In the genomic region with DNA sequence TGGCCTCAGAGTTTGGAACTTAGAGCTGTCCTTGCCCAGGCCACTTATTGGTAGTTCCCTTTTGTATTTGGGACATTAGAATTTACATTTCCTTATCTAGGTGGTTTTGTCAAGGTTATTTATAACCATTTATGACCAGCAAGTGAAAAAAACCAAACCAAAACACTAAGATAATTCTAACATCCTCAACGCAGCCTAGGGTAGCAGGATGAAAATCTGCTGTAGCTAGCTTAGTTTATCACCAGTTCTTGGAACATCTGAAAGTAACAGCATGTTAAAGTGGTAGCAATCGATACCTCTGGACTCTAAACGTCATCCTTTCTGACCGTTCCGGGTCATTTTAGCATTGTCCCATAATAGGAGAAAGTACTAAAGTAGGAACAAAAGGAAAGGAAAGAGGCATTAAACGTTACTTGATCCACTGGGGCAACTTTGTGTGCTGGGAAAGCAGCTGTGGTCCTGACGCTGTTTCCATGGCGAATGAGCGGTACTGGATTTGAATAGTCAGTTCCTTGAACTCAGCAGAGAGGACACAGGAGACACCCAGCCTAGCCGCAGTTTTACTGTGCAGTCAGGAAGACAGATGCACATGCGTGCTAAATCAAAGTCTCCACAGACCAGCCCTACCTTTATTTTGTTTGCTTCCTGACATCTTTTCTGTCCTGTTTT, we compare ENCODE assay signal across 9 mouse cellular contexts. TPM values are rescaled to one million over a fixed set of nuclear protein-coding genes. Genes with fewer than 3 reads are reported as not detected.
DNase-seq lines count a peak whose midpoint lies in the region; ATAC-seq and TF ChIP-seq lines count a peak whose summit lies in the region.
"Had no signal": no experiment of that assay in that cellular context is flagged by ENCODE, and none has a peak within 500 bp of the region (broad histone marks: within the 10 kb centered on the region; RNA-seq: fewer than 3 reads in every experiment).

No protein-coding gene starts in this region.

- no peaks in the 10 kb centered on the region for H3K27me3 ChIP-seq in heart, postnatal 0 days (ENCODE audit: control insufficient read depth, insufficient read depth, low read length)
- H3K27me3 ChIP-seq in neural tube, embryonic 12.5 days (replicated peaks): no peaks in the 10 kb centered on the region

- no peaks in the 10 kb centered on the region for H3K36me3 ChIP-seq in heart, postnatal 0 days (replicated peaks; ENCODE audit: control insufficient read depth, insufficient read depth, low read length)
- H3K36me3 ChIP-seq in neural tube, embryonic 12.5 days: no peaks in the 10 kb centered on the region

- H3K4me2 ChIP-seq in heart, postnatal 0 days (ENCODE audit: low read depth, low read length): peak overlapping the region; percentile 31; the same call in 1 of the 2 replicates
- H3K4me2 ChIP-seq in neural tube, embryonic 12.5 days (replicated peaks): peak overlapping the region; percentile 38

- H3K27ac ChIP-seq in layer of hippocampus, adult 2 months: peak overlapping the region; percentile 28; the same call in 1 of the 2 replicates
- peak overlapping the region; percentile 55 for H3K27ac ChIP-seq in heart, postnatal 0 days (ENCODE audit: low read depth)
- no peak overlapping the region for H3K27ac ChIP-seq in neural tube, embryonic 12.5 days

- no peak overlapping the region for H3K9ac ChIP-seq in heart, postnatal 0 days (replicated peaks; ENCODE audit: low read depth, low read length)
- H3K9ac ChIP-seq in neural tube, embryonic 12.5 days: no peak overlapping the region

- no peak overlapping the region for H3K4me3 ChIP-seq in layer of hippocampus, adult 2 months
- no peak overlapping the region for H3K4me3 ChIP-seq in heart, postnatal 0 days (ENCODE audit: low read depth, low read length)
- H3K4me3 ChIP-seq in neural tube, embryonic 12.5 days: no peak overlapping the region

- no peak for TF ChIP-seq CTCF in layer of hippocampus, adult 2 months (conservative IDR thresholded peaks at IDR 0.05)
- no peak for TF ChIP-seq CTCF in heart, postnatal 0 days (IDR thresholded peaks at IDR 0.05; ENCODE audit: low read depth)

- peaks cover 55% of the 10 kb centered on the region for H3K4me1 ChIP-seq in heart, postnatal 0 days (ENCODE audit: control insufficient read depth, insufficient read depth)
- H3K4me1 ChIP-seq in neural tube, embryonic 12.5 days: peaks cover 30% of the 10 kb centered on the region

- TF ChIP-seq EP300 in heart, postnatal 0 days (IDR thresholded peaks at IDR 0.05; ENCODE audit: low read depth): no peak

- 71% methylated on average over 11 of the region's 11 CpGs for WGBS in heart, postnatal 0 days
- WGBS in neural tube, embryonic 12.5 days: 19% methylated on average over 11 of the region's 11 CpGs

- DNase-seq in layer of hippocampus, adult 2 months (ENCODE audit: low spot score in 2 of 2): no peak
- DNase-seq in layer of hippocampus, adult 8-10 months (ENCODE audit: low spot score in 2 of 2): no peak
- DNase-seq in embryo, embryonic 10.5 days (ENCODE audit: low spot score): peak; percentile 76
- no peak for DNase-seq in heart, postnatal 0 days (ENCODE audit: low spot score)
- DNase-seq in spleen, postnatal 4 days (ENCODE audit: low spot score in 2 of 2): no peak
- no peak for DNase-seq in layer of hippocampus, postnatal 25 days (ENCODE audit: extremely low spot score in 1 of 2, low spot score in 1 of 2)
- no peak for DNase-seq in ovary, adult 18-20 months (ENCODE audit: low spot score)
- DNase-seq: thymus, adult 18-20 months had no signal

- ATAC-seq in heart, postnatal 0 days (ENCODE audit: insufficient read depth, low read depth): no peak
- ATAC-seq in neural tube, embryonic 12.5 days (ENCODE audit: low FRiP score, low read depth): peak; percentile 89

- no peaks in the 10 kb centered on the region for H3K9me3 ChIP-seq in heart, postnatal 0 days (replicated peaks; ENCODE audit: control insufficient read depth, low read length)
- H3K9me3 ChIP-seq in neural tube, embryonic 12.5 days: no peaks in the 10 kb centered on the region

RNA-seq across cellular contexts. Expression of a gene that starts 42.1 kb away (rescaled TPM):
- total RNA-seq in layer of hippocampus, adult 2 months (2021): 10 to 100 TPM; 28.4 to 29.6 TPM
- total RNA-seq in layer of hippocampus, adult 8-10 months (2022): 10 to 100 TPM; 24.2 to 33.3 (median 29.2) TPM
- 49.7 and 61.2 TPM in 2 replicates for total RNA-seq in heart, postnatal 0 days (2014; rRNA removed; ENCODE audit: low replicate concordance)
- polyA plus RNA-seq in heart, postnatal 0 days (2015; fragmentation: Nextera tagmentation; extraction: Ambion mirVana): 10.2 and 10.9 TPM in 2 replicates
- polyA plus RNA-seq in neural tube, embryonic 12.5 days (2016; fragmentation: Nextera tagmentation; extraction: Ambion mirVana): 18.2 and 19.5 TPM in 2 replicates
- total RNA-seq in layer of hippocampus, postnatal 25 days (2021): 10 to 100 TPM; 27.7 to 33.5 TPM

RNA-seq across cellular contexts. Expression of a gene that starts 58.1 kb away (rescaled TPM):
- 10 to 100 TPM; 16.3 to 20.1 TPM for total RNA-seq in layer of hippocampus, adult 2 months (2021)
- 10 to 100 TPM; 13.4 to 16.5 (median 15.5) TPM for total RNA-seq in layer of hippocampus, adult 8-10 months (2022)
- total RNA-seq in heart, postnatal 0 days (2014; rRNA removed; ENCODE audit: low replicate concordance): 6.9 and 7.8 TPM in 2 replicates
- polyA plus RNA-seq in heart, postnatal 0 days (2015; fragmentation: Nextera tagmentation; extraction: Ambion mirVana): 16.5 and 17.1 TPM in 2 replicates
- polyA plus RNA-seq in neural tube, embryonic 12.5 days (2016; fragmentation: Nextera tagmentation; extraction: Ambion mirVana): 51.3 and 55.6 TPM in 2 replicates
- total RNA-seq in layer of hippocampus, postnatal 25 days (2021): 10 to 100 TPM; 17.9 to 21.1 TPM
